Mouse (Mus musculus): Measurements from ENCODE around the gene Dyx1c1.

Dyx1c1 gene

DNA sequence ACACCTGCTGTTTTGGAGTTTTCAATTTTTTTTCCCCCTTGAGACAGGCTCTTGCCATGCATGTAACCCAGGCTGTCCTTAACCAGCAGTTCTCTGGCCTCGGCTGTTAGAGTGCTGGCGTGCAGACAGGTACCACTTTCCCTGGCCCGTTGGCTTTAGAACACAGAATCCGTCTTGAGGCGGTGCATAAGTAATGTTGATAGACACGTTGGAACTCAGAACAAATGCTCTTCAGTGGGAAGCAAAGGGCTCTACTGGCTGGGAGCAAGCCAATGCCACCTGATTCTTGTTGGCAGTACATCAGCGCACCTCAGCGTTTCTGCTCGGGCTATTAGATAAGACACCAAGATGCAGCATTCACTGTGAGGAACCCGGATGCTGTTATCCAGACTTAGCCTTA lies 61.3 kb downstream of the Dyx1c1 start:
- Histone ChIP-seq H3K4me3 (replicated peaks; ENCODE audit: low read length) (no peak overlapping the region), H3K36me3 (ENCODE audit: insufficient read depth, low read length) (peaks cover 92% of the 10 kb centered on the region), H3K9me3 (ENCODE audit: low read length) (no peaks in the 10 kb centered on the region), H3K27me3 (ENCODE audit: insufficient read depth, low read length) (no peaks in the 10 kb centered on the region), H3K4me1 (replicated peaks; ENCODE audit: low read depth, low read length) (peaks cover 23% of the 10 kb centered on the region)
- TF ChIP-seq NANOG (IDR thresholded peaks at IDR 0.05; ENCODE audit: borderline replicate concordance, low read length) (no peak), POU5F1 (IDR thresholded peaks at IDR 0.05; ENCODE audit: borderline replicate concordance, low read length) (no peak), CTCF (conservative IDR thresholded peaks at IDR 0.05; ENCODE audit: low read length) (no peak)

- peaks cover 87% of the 10 kb centered on the region for H3K36me3 ChIP-seq (ENCODE audit: insufficient read depth, low read length)
- TF ChIP-seq CTCF (conservative IDR thresholded peaks at IDR 0.05; ENCODE audit: low read length) (no peak), NANOG (IDR thresholded peaks at IDR 0.05; ENCODE audit: borderline replicate concordance, low read length) (no peak), POU5F1 (IDR thresholded peaks at IDR 0.05; ENCODE audit: borderline replicate concordance, low read length) (no peak)
- H3K4me3 ChIP-seq (replicated peaks; ENCODE audit: low read length), result no peak overlapping the region
- peaks cover 31% of the 10 kb centered on the region for H3K4me1 ChIP-seq (replicated peaks; ENCODE audit: low read depth, low read length)
- H3K27me3 ChIP-seq (ENCODE audit: insufficient read depth, low read length), result no peaks in the 10 kb centered on the region
- no peaks in the 10 kb centered on the region for H3K9me3 ChIP-seq (ENCODE audit: low read length)
Observed at GRCm38 (mm10) chr9:73020566-73021097, 62.0 kb downstream of the Dyx1c1 start.
